ENCODE assay signal across 19 mouse cellular contexts in the genomic region with DNA sequence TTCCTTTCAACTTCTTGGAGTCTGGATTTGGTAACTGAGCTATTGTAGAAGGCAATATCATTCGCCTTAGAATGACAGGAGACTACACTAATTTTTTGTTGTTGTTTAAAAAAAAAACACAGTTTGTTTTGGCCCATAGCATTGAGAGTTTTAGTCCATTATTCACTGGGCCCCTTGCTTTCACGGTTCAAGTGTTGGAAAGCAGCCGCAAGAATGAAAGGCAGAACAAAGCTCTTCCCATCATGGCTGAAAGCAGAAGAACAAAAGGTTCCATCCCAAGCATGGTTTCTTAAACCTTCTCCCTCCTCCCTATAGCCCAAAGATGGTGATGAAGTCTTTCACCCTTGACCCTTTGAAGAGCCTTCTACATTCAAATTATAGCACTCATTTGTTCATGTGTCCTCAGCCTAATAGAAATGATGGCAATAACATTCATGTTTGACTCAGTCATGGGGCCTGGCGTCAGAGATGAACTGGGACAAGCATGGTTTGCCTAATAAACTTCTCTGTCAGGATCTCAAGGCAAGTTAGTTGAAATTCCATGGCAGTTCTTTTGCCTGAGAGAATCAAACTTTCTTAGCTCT.
DNase-seq lines count a peak whose midpoint lies in the region; ATAC-seq lines count a peak whose summit lies in the region.
"Had no signal": no experiment of that assay in that cellular context is flagged by ENCODE, and none has a peak within 500 bp of the region (broad histone marks: within the 10 kb centered on the region; RNA-seq: fewer than 3 reads in every experiment).

No protein-coding gene starts in this region.

- intact Hi-C loops in gastrocnemius, postnatal 36 days (cut with DNase I), result no loop called here

- H3K9ac ChIP-seq in forebrain, embryonic 11.5 days (ENCODE audit: low read length), result no peak overlapping the region
- no peak overlapping the region for H3K9ac ChIP-seq in forebrain, embryonic 13.5 days
- H3K9ac ChIP-seq: forebrain, postnatal 0 days; heart, embryonic 12.5 days; hindbrain, embryonic 15.5 days had no signal

- no peaks in the 10 kb centered on the region for H3K27me3 ChIP-seq in forebrain, embryonic 11.5 days (ENCODE audit: control insufficient read depth, insufficient read depth, low read length)
- H3K27me3 ChIP-seq in forebrain, embryonic 13.5 days, result no peaks in the 10 kb centered on the region
- H3K27me3 ChIP-seq: heart, embryonic 12.5 days; hindbrain, embryonic 15.5 days had no signal

- ATAC-seq in forebrain, embryonic 11.5 days (replicated peaks; ENCODE audit: low FRiP score), result peak; percentile 33; the same call in 1 of the 2 replicates
- ATAC-seq in forebrain, embryonic 13.5 days, result no peak
- no peak for ATAC-seq in activated CD4-positive, CD25-positive, alpha-beta regulatory T cell, adult 4 months
- ATAC-seq: forebrain, postnatal 0 days; inflammation-experienced regulatory T-cells, adult 6 months; Patski had no signal

- H3K4me3 ChIP-seq in forebrain, embryonic 11.5 days (ENCODE audit: low read depth, low read length), result no peak overlapping the region
- H3K4me3 ChIP-seq in forebrain, embryonic 13.5 days, result no peak overlapping the region
- H3K4me3 ChIP-seq: embryonic facial prominence, embryonic 10.5 days; heart, embryonic 12.5 days; hindbrain, embryonic 10.5 days; hindbrain, embryonic 15.5 days had no signal

- no peak overlapping the region for H3K27ac ChIP-seq in forebrain, embryonic 11.5 days (ENCODE audit: low read depth, low read length)
- no peak overlapping the region for H3K27ac ChIP-seq in forebrain, embryonic 13.5 days
- H3K27ac ChIP-seq: embryonic facial prominence, embryonic 10.5 days; hindbrain, embryonic 10.5 days; hindbrain, embryonic 15.5 days had no signal

- H3K4me2 ChIP-seq in forebrain, embryonic 11.5 days (ENCODE audit: low read depth, low read length, severe bottlenecking), result no peak overlapping the region
- no peak overlapping the region for H3K4me2 ChIP-seq in forebrain, embryonic 13.5 days
- H3K4me2 ChIP-seq: heart, embryonic 12.5 days; hindbrain, embryonic 15.5 days had no signal

- H3K9me3 ChIP-seq in forebrain, embryonic 11.5 days (ENCODE audit: control insufficient read depth, low read length), result no peaks in the 10 kb centered on the region
- H3K9me3 ChIP-seq in forebrain, embryonic 13.5 days (replicated peaks), result no peaks in the 10 kb centered on the region
- H3K9me3 ChIP-seq: embryonic facial prominence, embryonic 10.5 days; heart, embryonic 12.5 days; hindbrain, embryonic 10.5 days; hindbrain, embryonic 15.5 days had no signal

- no peak for DNase-seq in forebrain, embryonic 11.5 days (ENCODE audit: low spot score)
- peak; percentile 81 for DNase-seq in Muller cell, postnatal 12 days (ENCODE audit: inconsistent ontology term)
- peak; percentile 63 for DNase-seq in embryo, embryonic 10.5 days (ENCODE audit: low spot score)
- DNase-seq in retina, embryonic 14.5 days (ENCODE audit: low spot score), result peak; percentile 43
- no peak for DNase-seq in gastrocnemius, postnatal 36 days
- DNase-seq: adrenal gland, adult 2 months; adrenal gland, postnatal 25 days; cerebellum, adult 2 months; cerebellum, postnatal 10 days; forebrain, postnatal 0 days; gastrocnemius, postnatal 14 days had no signal

- H3K4me1 ChIP-seq in forebrain, embryonic 11.5 days (replicated peaks; ENCODE audit: control insufficient read depth, insufficient read depth, low read length), result peaks cover 2% of the 10 kb centered on the region; the same call in 1 of the 2 replicates
- H3K4me1 ChIP-seq in forebrain, embryonic 13.5 days, result no peaks in the 10 kb centered on the region
- H3K4me1 ChIP-seq: embryonic facial prominence, embryonic 10.5 days; heart, embryonic 12.5 days; hindbrain, embryonic 15.5 days had no signal

- H3K36me3 ChIP-seq in forebrain, embryonic 11.5 days (ENCODE audit: control insufficient read depth, insufficient read depth, low read length), result no peaks in the 10 kb centered on the region
- no peaks in the 10 kb centered on the region for H3K36me3 ChIP-seq in forebrain, embryonic 13.5 days (ENCODE audit: poor library complexity, severe bottlenecking)
- H3K36me3 ChIP-seq: embryonic facial prominence, embryonic 10.5 days; heart, embryonic 12.5 days; hindbrain, embryonic 10.5 days; hindbrain, embryonic 15.5 days had no signal

- WGBS in forebrain, embryonic 11.5 days, result 29% methylated on average over 4 of the region's 4 CpGs
- 18% methylated on average over 4 of the region's 4 CpGs for WGBS in forebrain, embryonic 13.5 days

Comparison
In these comparisons a context has a peak if more than half of its experiments do, and no peak if none do; other contexts are left out.
1. DNase-seq: peak in Muller cell, postnatal 12 days (single experiment), embryo, embryonic 10.5 days (single experiment) and retina, embryonic 14.5 days (single experiment); none in forebrain, embryonic 11.5 days (single experiment) and gastrocnemius, postnatal 36 days (0 of 2).